Comparison of ENCODE assay signal across 8 mouse cellular contexts in genomic region chr19:4171393-4172290, GRCm38 (mm10). TPM values are rescaled to one million over a fixed set of nuclear protein-coding genes. Genes with fewer than 3 reads are reported as not detected.
DNase-seq lines count a peak whose midpoint lies in the region; ATAC-seq and TF ChIP-seq lines count a peak whose summit lies in the region.

No protein-coding gene starts in this region.

- no peaks in the 10 kb centered on the region for H3K9me3 ChIP-seq in lung, embryonic 16.5 days (ENCODE audit: control insufficient read depth, low read length)
- no peaks in the 10 kb centered on the region for H3K9me3 ChIP-seq in heart, embryonic 12.5 days (replicated peaks)

- no peak overlapping the region for H3ac ChIP-seq in myocyte (ENCODE audit: control insufficient read depth, insufficient read length)

- no peak for TF ChIP-seq POLR2A in cerebellum, adult 2 months (IDR thresholded peaks at IDR 0.05; ENCODE audit: borderline replicate concordance, insufficient read depth, low read length)
- no peak for TF ChIP-seq POLR2A in lung, adult 2 months (IDR thresholded peaks at IDR 0.05; ENCODE audit: borderline replicate concordance, extremely low read depth, low read depth, low read length)
- peak; percentile 27 for TF ChIP-seq POLR2A in myocyte (IDR thresholded peaks at IDR 0.05; ENCODE audit: insufficient read length, low read depth)

- peak overlapping the region; percentile 25; the same call in 1 of the 2 replicates for H3K9ac ChIP-seq in lung, embryonic 16.5 days (ENCODE audit: low read length)
- peak overlapping the region; percentile 28; the same call in 1 of the 2 replicates for H3K9ac ChIP-seq in heart, embryonic 12.5 days

- WGBS in cerebellum, adult 2 months: 47% methylated on average over 13 of the region's 13 CpGs
- WGBS in lung, embryonic 16.5 days: 49% methylated on average over 13 of the region's 13 CpGs
- WGBS in lung, adult 2 months: 41% methylated on average over 13 of the region's 13 CpGs
- 52% methylated on average over 13 of the region's 13 CpGs for WGBS in heart, embryonic 12.5 days

- peak; percentile 16 to 17 for DNase-seq in cerebellum, adult 2 months
- DNase-seq in cerebellum, postnatal 4 days (ENCODE audit: low spot score in 2 of 2): no peak
- no peak for DNase-seq in lung, adult 2 months
- no peak for DNase-seq in frontal cortex, adult 2 months (ENCODE audit: extremely low spot score in 1 of 2, low spot score in 1 of 2)
- DNase-seq in left cerebral cortex, postnatal 25 days (ENCODE audit: low spot score in 2 of 2): no peak

- intact Hi-C loops in left cerebral cortex, postnatal 25 days (cut with DNase I): no loop called here

- TF ChIP-seq CTCF in cerebellum, adult 2 months (IDR thresholded peaks at IDR 0.05; ENCODE audit: borderline replicate concordance, insufficient read depth, low read depth, low read length): no peak
- no peak for TF ChIP-seq CTCF in lung, adult 2 months (IDR thresholded peaks at IDR 0.05; ENCODE audit: insufficient read depth, low read length)

- no peaks in the 10 kb centered on the region for H3K79me2 ChIP-seq in myocyte (ENCODE audit: control insufficient read depth, insufficient read depth)

- H3K4me2 ChIP-seq in lung, embryonic 16.5 days (ENCODE audit: low read depth, low read length): no peak overlapping the region
- peak overlapping the region; percentile 0 for H3K4me2 ChIP-seq in heart, embryonic 12.5 days
- H3K4me2 ChIP-seq in myocyte (ENCODE audit: low read depth): peak overlapping the region; percentile 56

- peaks cover 5% of the 10 kb centered on the region for H3K4me1 ChIP-seq in cerebellum, adult 2 months (ENCODE audit: control insufficient read depth, insufficient read depth, low read length)
- peaks cover 14% of the 10 kb centered on the region for H3K4me1 ChIP-seq in lung, embryonic 16.5 days (replicated peaks; ENCODE audit: control insufficient read depth, insufficient read depth, low read length)
- peaks cover 5% of the 10 kb centered on the region for H3K4me1 ChIP-seq in lung, adult 2 months (ENCODE audit: control insufficient read depth, insufficient read depth, low read length)
- H3K4me1 ChIP-seq in heart, embryonic 12.5 days (replicated peaks): peaks cover 44% of the 10 kb centered on the region

- H3K27ac ChIP-seq in cerebellum, adult 2 months (ENCODE audit: insufficient read depth, low read length): no peak overlapping the region
- H3K27ac ChIP-seq in lung, embryonic 16.5 days (ENCODE audit: low read length): 0 out of 2 replicates have a peak overlapping the region, but pooled peaks have one; percentile 27
- peak overlapping the region; percentile 45 for H3K27ac ChIP-seq in heart, embryonic 12.5 days (ENCODE audit: poor library complexity, severe bottlenecking)

- no peaks in the 10 kb centered on the region for H3K36me3 ChIP-seq in lung, embryonic 16.5 days (ENCODE audit: control insufficient read depth, insufficient read depth, low read length)
- H3K36me3 ChIP-seq in heart, embryonic 12.5 days: no peaks in the 10 kb centered on the region
- no peaks in the 10 kb centered on the region for H3K36me3 ChIP-seq in myocyte (ENCODE audit: control insufficient read depth, insufficient read depth)

- no peak overlapping the region for H3K4me3 ChIP-seq in cerebellum, adult 2 months (replicated peaks; ENCODE audit: insufficient read depth, low read depth, low read length)
- H3K4me3 ChIP-seq in lung, embryonic 16.5 days (ENCODE audit: low read length): no peak overlapping the region
- no peak overlapping the region for H3K4me3 ChIP-seq in lung, adult 2 months (replicated peaks; ENCODE audit: extremely low read depth, low read depth, low read length)
- H3K4me3 ChIP-seq in heart, embryonic 12.5 days: no peak overlapping the region
- no peak overlapping the region for H3K4me3 ChIP-seq in myocyte

- no peak for ATAC-seq in lung, embryonic 16.5 days (ENCODE audit: low read depth)
- no peak for ATAC-seq in heart, embryonic 12.5 days (ENCODE audit: insufficient number of reproducible peaks, low FRiP score)

- no peaks in the 10 kb centered on the region for H3K27me3 ChIP-seq in cerebellum, adult 2 months (ENCODE audit: control insufficient read depth, insufficient read depth, low read length)
- no peaks in the 10 kb centered on the region for H3K27me3 ChIP-seq in lung, embryonic 16.5 days (ENCODE audit: control insufficient read depth, insufficient read depth, low read depth, low read length)
- H3K27me3 ChIP-seq in heart, embryonic 12.5 days (replicated peaks): no peaks in the 10 kb centered on the region; the same call in 1 of the 2 replicates
- H3K27me3 ChIP-seq in myocyte (ENCODE audit: control insufficient read depth, insufficient read depth, insufficient read length): no peaks in the 10 kb centered on the region

TF ChIP-seq in myocyte, 11 proteins besides CTCF, POLR2A, EP300 and RAD21:
- TF ChIP-seq MYOG (IDR thresholded peaks at IDR 0.05; ENCODE audit: control insufficient read depth in 1 of 3, insufficient read depth in 1 of 3, insufficient read length in 2 of 3, low read depth in 2 of 3) (peak in 1 of 3 experiments; percentile 71), POLR2AphosphoS2 (IDR thresholded peaks at IDR 0.05; ENCODE audit: insufficient read length, low read depth) (peak; percentile 44), MYOD1 (IDR thresholded peaks at IDR 0.05; ENCODE audit: control insufficient read depth in 1 of 3, insufficient read length in 2 of 3, low read depth in 2 of 3) (peak in 1 of 3 experiments; percentile 51), TCF12 (IDR thresholded peaks at IDR 0.05; ENCODE audit: insufficient read depth, poor library complexity, severe bottlenecking) (no peak), SRF (IDR thresholded peaks at IDR 0.05; ENCODE audit: control insufficient read depth, insufficient read length, low read depth) (no peak)

RNA-seq across cellular contexts. Expression of gene Carns1, which starts 3.6 kb away (rescaled TPM):
- 25.8 and 31.2 TPM in 2 replicates for polyA plus RNA-seq in cerebellum, adult 2 months (2012; rRNA removed)
- polyA plus RNA-seq in lung, embryonic 16.5 days (2015; fragmentation: Nextera tagmentation; extraction: Ambion mirVana): 2.5 and 3.2 TPM in 2 replicates
- polyA plus RNA-seq in lung, adult 2 months (2012; rRNA removed): 7.9 and 14.4 TPM in 2 replicates
- 2.5 and 3.6 TPM in 2 replicates for polyA plus RNA-seq in heart, embryonic 12.5 days (2016; fragmentation: Nextera tagmentation; extraction: Ambion mirVana)
- polyA plus RNA-seq in myocyte (2012; fragmentation: generic; extraction: Trizol): 8.2 TPM
- 10.7 and 14.3 TPM in 2 replicates for polyA plus RNA-seq in frontal cortex, adult 2 months (2012; rRNA removed)
- 1 to 10 TPM; 6.6 to 8.7 TPM for total RNA-seq in left cerebral cortex, postnatal 25 days (2021)

RNA-seq across cellular contexts. Expression of gene Rps6kb2, which starts 8.5 kb away (rescaled TPM):
- 93.6 and 95.0 TPM in 2 replicates for polyA plus RNA-seq in cerebellum, adult 2 months (2012; rRNA removed)
- 51.6 and 52.7 TPM in 2 replicates for polyA plus RNA-seq in lung, embryonic 16.5 days (2015; fragmentation: Nextera tagmentation; extraction: Ambion mirVana)
- polyA plus RNA-seq in lung, adult 2 months (2012; rRNA removed): 35.2 and 51.2 TPM in 2 replicates
- polyA plus RNA-seq in heart, embryonic 12.5 days (2016; fragmentation: Nextera tagmentation; extraction: Ambion mirVana): 52.9 and 55.7 TPM in 2 replicates
- polyA plus RNA-seq in myocyte (2012; fragmentation: generic; extraction: Trizol): 42.0 TPM
- polyA plus RNA-seq in frontal cortex, adult 2 months (2012; rRNA removed): 82.4 and 85.6 TPM in 2 replicates
- 10 to 100 TPM; 28.5 to 32.0 TPM for total RNA-seq in left cerebral cortex, postnatal 25 days (2021)

RNA-seq across cellular contexts. Expression of gene Ptprcap, which starts 18.2 kb away (rescaled TPM):
- polyA plus RNA-seq in cerebellum, adult 2 months (2012; rRNA removed): 0.98 and 1.2 TPM in 2 replicates
- 4.6 and 14.2 TPM in 2 replicates for polyA plus RNA-seq in lung, embryonic 16.5 days (2015; fragmentation: Nextera tagmentation; extraction: Ambion mirVana)
- polyA plus RNA-seq in lung, adult 2 months (2012; rRNA removed): 55.0 and 75.4 TPM in 2 replicates
- polyA plus RNA-seq in heart, embryonic 12.5 days (2016; fragmentation: Nextera tagmentation; extraction: Ambion mirVana): 0.73 and 1.1 TPM in 2 replicates
- 4.9 TPM for polyA plus RNA-seq in myocyte (2012; fragmentation: generic; extraction: Trizol)
- polyA plus RNA-seq in frontal cortex, adult 2 months (2012; rRNA removed): 1.9 and 2.3 TPM in 2 replicates
- total RNA-seq in left cerebral cortex, postnatal 25 days (2021): 1 to 10 TPM; 1.1 to 2.0 TPM

RNA-seq across cellular contexts. Expression of gene Tbc1d10c, which starts 19.4 kb away (rescaled TPM):
- polyA plus RNA-seq in cerebellum, adult 2 months (2012; rRNA removed): 1.1 and 1.4 TPM in 2 replicates
- 4.0 and 7.0 TPM in 2 replicates for polyA plus RNA-seq in lung, embryonic 16.5 days (2015; fragmentation: Nextera tagmentation; extraction: Ambion mirVana)
- 23.6 and 24.2 TPM in 2 replicates for polyA plus RNA-seq in lung, adult 2 months (2012; rRNA removed)
- polyA plus RNA-seq in heart, embryonic 12.5 days (2016; fragmentation: Nextera tagmentation; extraction: Ambion mirVana): 1.5 and 1.6 TPM in 2 replicates
- polyA plus RNA-seq in myocyte (2012; fragmentation: generic; extraction: Trizol): 0.67 TPM
- 2.6 and 3.3 TPM in 2 replicates for polyA plus RNA-seq in frontal cortex, adult 2 months (2012; rRNA removed)
- total RNA-seq in left cerebral cortex, postnatal 25 days (2021): 1 to 10 TPM; 1.3 to 2.0 TPM

RNA-seq across cellular contexts. Expression of gene Ppp1ca, which starts 20.2 kb away (rescaled TPM):
- polyA plus RNA-seq in cerebellum, adult 2 months (2012; rRNA removed): 316 and 348 TPM in 2 replicates
- polyA plus RNA-seq in lung, embryonic 16.5 days (2015; fragmentation: Nextera tagmentation; extraction: Ambion mirVana): 911 and 931 TPM in 2 replicates
- 373 and 384 TPM in 2 replicates for polyA plus RNA-seq in lung, adult 2 months (2012; rRNA removed)
- polyA plus RNA-seq in heart, embryonic 12.5 days (2016; fragmentation: Nextera tagmentation; extraction: Ambion mirVana): 627 and 649 TPM in 2 replicates
- 702 TPM for polyA plus RNA-seq in myocyte (2012; fragmentation: generic; extraction: Trizol)
- 347 and 379 TPM in 2 replicates for polyA plus RNA-seq in frontal cortex, adult 2 months (2012; rRNA removed)
- 100 to 1,000 TPM; 318 to 320 TPM for total RNA-seq in left cerebral cortex, postnatal 25 days (2021)

Comparison
In these comparisons a context has a peak if more than half of its experiments do, and no peak if none do; other contexts are left out.
1. DNase-seq: peak in cerebellum, adult 2 months (2 of 2); none in cerebellum, postnatal 4 days (0 of 2), lung, adult 2 months (single experiment), frontal cortex, adult 2 months (0 of 2) and left cerebral cortex, postnatal 25 days (0 of 2).